Mouse (Mus musculus): ENCODE results near the gene Abca8b.

DNA sequence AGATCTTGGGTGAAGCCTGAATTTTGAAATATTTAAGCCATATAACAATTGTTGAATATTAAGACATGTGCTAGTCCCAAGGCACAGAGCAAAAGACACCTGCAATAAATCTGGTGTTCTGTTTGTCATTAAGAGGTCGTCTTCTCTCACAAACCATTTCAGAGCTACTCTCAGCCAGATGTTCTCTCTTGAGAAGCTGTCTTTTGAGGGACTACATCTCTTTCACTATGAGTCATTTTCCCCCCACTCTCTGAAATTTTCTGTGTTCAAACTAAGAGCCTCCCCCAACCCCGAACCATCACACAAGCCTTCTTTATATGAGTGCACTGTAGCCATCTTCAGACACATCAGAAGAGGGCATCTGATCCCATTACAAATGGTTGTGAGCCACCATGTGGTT lies 76.2 kb downstream of the Abca8b start:
- TF ChIP-seq CTCF (IDR thresholded peaks at IDR 0.05; ENCODE audit: borderline replicate concordance, extremely low read depth, insufficient read depth, insufficient read length): no peak
- no peak for TF ChIP-seq POLR2A (IDR thresholded peaks at IDR 0.05; ENCODE audit: borderline replicate concordance, extremely low read depth, insufficient read depth, insufficient read length, poor library complexity, severe bottlenecking)

Data from brain, embryonic 14.5 days (tissue).